Mouse (Mus musculus) cerebral cortex, adult 2 months (tissue): Measurements from ENCODE around the gene Mcat.

ENCODE experiments used
- WGBS: fragments of 180-500 bp; shearing (Covaris S2); methylation state at CpG from one replicate; pipeline ENCODE4 v1.1.7; 2018; 5-methylcytosine and 5-hydroxymethylcytosine counted together

The Mcat gene

GRCm38 (mm10) chr15:83563327-83563856 is at the start of gene Mcat, which contains the start of gene Tspo:
Gene Mcat, minus strand, starts transcription at chr15:83563787.
Gene Tspo, plus strand, starts transcription at chr15:83563592.
- 6% methylated on average over 28 of the region's 28 CpGs for WGBS

GRCm38 (mm10) chr15:83607115-83607802 is 43.7 kb upstream of the Mcat start:
- WGBS = 33% methylated on average over 15 of the region's 15 CpGs

GRCm38 (mm10) chr15:83606700-83607099 is 43.1 kb upstream of the Mcat start:
- 90% methylated on average over 8 of the region's 8 CpGs for WGBS

GRCm38 (mm10) chr15:83606216-83606615 is 42.6 kb upstream of the Mcat start:
- 92% methylated on average over 11 of the region's 11 CpGs for WGBS

- 97% methylated on average over 7 of the region's 7 CpGs for WGBS
Measured at GRCm38 (mm10) chr15:83603426-83603825, 39.8 kb upstream of the Mcat start.

GRCm38 (mm10) chr15:83603046-83603396 is 39.4 kb upstream of the Mcat start:
- WGBS = 97% methylated on average over 1 of the region's 1 CpGs

- WGBS = 73% methylated on average over 13 of the region's 13 CpGs
Measured at GRCm38 (mm10) chr15:83602372-83603045, 38.9 kb upstream of the Mcat start.

GRCm38 (mm10) chr15:83601185-83601584 is 37.6 kb upstream of the Mcat start:
- 75% methylated on average over 4 of the region's 4 CpGs for WGBS

- 88% methylated on average over 4 of the region's 4 CpGs for WGBS
Measured at GRCm38 (mm10) chr15:83596833-83597232, 33.2 kb upstream of the Mcat start.

GRCm38 (mm10) chr15:83595364-83595711 is 31.8 kb upstream of the Mcat start:
- 26% methylated on average over 7 of the region's 7 CpGs for WGBS

- under 1% methylated on average over 68 of the region's 68 CpGs for WGBS
Measured at GRCm38 (mm10) chr15:83594513-83595363, 31.2 kb upstream of the Mcat start, which contains the start of gene Ttll12. Gene Ttll12, minus strand, starts transcription at chr15:83595157.

- 19% methylated on average over 19 of the region's 19 CpGs for WGBS
Measured at GRCm38 (mm10) chr15:83593702-83594512, 30.3 kb upstream of the Mcat start.

GRCm38 (mm10) chr15:83592260-83593188 is 28.9 kb upstream of the Mcat start:
- 85% methylated on average over 8 of the region's 8 CpGs for WGBS

- WGBS = 85% methylated on average over 6 of the region's 6 CpGs
Measured at GRCm38 (mm10) chr15:83591758-83592157, 28.2 kb upstream of the Mcat start.

GRCm38 (mm10) chr15:83590841-83591240 is 27.3 kb upstream of the Mcat start:
- 95% methylated on average over 4 of the region's 4 CpGs for WGBS

- 96% methylated on average over 6 of the region's 6 CpGs for WGBS
Measured at GRCm38 (mm10) chr15:83584741-83585220, 21.2 kb upstream of the Mcat start.

GRCm38 (mm10) chr15:83583419-83584156 is 20.0 kb upstream of the Mcat start:
- WGBS = 74% methylated on average over 8 of the region's 8 CpGs

- WGBS = 71% methylated on average over 4 of the region's 4 CpGs
Measured at GRCm38 (mm10) chr15:83582931-83583330, 19.3 kb upstream of the Mcat start.

GRCm38 (mm10) chr15:83576651-83577050 is 13.1 kb upstream of the Mcat start:
- WGBS = 97% methylated on average over 9 of the region's 9 CpGs
